Mouse (Mus musculus): ENCODE results near the gene Tinf2. TPM values are rescaled to one million over a fixed set of nuclear protein-coding genes. Genes with fewer than 3 reads are reported as not detected.
A peak's percentile ranks its signal among the peaks of the same experiment; 100 is the strongest.

Gene Tinf2
- total RNA-seq, 2 experiments from 2014 or later, result 10.0 to 12.9 TPM

DNA sequence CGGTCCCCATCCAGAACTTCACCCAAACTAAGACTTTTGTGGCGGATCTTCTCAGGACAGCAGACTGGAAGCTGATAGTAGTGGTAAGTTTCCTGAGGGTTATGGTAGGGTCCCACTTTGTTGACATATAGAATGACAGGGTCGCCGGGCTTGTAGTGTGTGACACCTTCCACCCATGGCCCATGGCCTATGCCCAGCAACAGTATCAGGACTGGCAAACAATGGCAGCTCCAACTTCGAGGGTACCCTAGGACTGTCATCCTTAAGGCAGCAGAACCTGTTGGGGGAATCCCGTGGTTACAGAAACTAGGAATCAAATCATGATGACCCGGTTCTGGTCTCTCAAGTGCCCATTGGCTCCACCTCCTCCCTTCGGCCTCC, 39.0 kb downstream of the Tinf2 start:
- no peak for DNase-seq
- intact Hi-C loops (cut with DNase I), result loop anchor here (2.0 kb wide), 1 partner anchor 14 kb away; no protein-coding TSS in a partner anchor

GRCm38 (mm10) chr14:55641291-55641690, 40.3 kb downstream of the Tinf2 start:
- DNase-seq, result no peak
- intact Hi-C loops (cut with DNase I), result no loop called here

DNA sequence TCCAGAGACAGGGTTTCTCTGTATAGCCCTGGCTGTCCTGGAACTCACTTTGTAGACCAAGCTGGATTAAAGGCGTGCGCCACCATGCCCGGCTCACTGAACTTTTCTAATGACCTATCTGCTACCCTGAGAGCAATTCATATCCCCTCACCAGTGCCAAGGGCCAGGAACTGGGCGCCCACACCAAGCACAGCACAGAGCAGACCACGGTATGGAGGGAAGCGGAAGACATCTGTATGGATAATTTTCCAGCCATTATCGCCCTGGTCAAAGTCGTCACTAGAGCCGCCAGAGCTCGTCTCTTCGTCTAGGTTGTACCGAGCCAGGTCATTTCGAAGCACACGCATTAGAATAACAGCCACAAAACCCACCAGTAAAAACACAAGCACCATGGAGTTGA, 40.8 kb downstream of the Tinf2 start:
- DNase-seq, result no peak
- intact Hi-C loops (cut with DNase I), result no loop called here

- intact Hi-C loops (cut with DNase I), result loop anchor here (5.0 kb wide), 2 partner anchors 35 to 85 kb away; partner anchors contain the start of genes Gmpr2, Nedd8 and Rabggta
- DNase-seq, result no peak
These were observed 43.8 kb downstream of the Tinf2 start, which contains the start of gene Gm49378 for GRCm38 (mm10) chr14:55637795-55638194. TSS of gene Gm49378 (minus strand) at chr14:55637895.

- intact Hi-C loops (cut with DNase I), result loop anchor here (2.0 to 5.0 kb wide), 3 partner anchors 25 to 87 kb away; partner anchors contain the start of genes Gmpr2, Mdp1, Nedd8 and Rabggta
These were observed 46.1 kb downstream of the Tinf2 start, which contains the start of gene Ipo4 for GRCm38 (mm10) chr14:55635523-55636007. TSS of gene Ipo4 (minus strand) at chr14:55635957.

DNA sequence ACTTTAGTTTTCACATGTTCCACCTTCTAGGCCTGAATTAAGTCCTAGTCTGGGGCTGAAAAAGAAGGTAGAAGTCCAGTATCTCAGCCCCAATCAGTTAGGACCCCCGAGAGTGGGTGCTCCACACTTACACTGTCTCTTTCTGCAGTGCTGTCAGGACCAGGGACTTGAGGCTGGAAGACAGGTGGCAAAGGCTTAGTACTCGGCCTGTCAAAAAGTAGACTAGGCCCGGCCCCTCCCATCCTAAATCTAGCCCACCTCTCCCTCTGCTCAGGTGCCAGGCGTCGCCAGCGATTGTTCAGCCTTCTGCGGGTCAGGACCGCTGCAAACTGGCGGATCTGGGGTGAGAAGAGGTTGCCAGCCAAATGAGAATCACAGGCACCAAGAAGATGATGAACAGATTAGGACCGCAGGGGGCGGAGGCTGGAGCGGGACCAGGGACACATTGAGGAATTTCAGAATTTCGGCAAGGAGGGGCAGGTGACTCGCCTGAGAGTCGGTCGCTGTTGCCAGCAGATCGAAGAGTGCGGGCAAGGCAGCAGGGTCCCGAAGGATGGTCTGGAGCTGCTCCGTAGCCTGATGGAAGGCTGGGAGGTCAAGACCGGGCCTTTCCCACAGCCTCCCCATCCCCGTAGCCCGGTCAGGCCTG, 46.6 kb downstream of the Tinf2 start:
- DNase-seq, result no peak
- intact Hi-C loops (cut with DNase I), result loop anchor here (2.0 to 5.0 kb wide), 3 partner anchors 26 to 87 kb away; partner anchors contain the start of genes Gmpr2, Mdp1, Nedd8 and Rabggta

More at GRCm38 (mm10) chr14:55635523-55636007, 46.1 kb downstream of the Tinf2 start, which contains the start of gene Ipo4:
- peak; percentile 84 to 89 for DNase-seq

- peak; percentile 55 to 77 for DNase-seq
These were observed 52.3 kb downstream of the Tinf2 start for GRCm38 (mm10) chr14:55629312-55629711.

DNA sequence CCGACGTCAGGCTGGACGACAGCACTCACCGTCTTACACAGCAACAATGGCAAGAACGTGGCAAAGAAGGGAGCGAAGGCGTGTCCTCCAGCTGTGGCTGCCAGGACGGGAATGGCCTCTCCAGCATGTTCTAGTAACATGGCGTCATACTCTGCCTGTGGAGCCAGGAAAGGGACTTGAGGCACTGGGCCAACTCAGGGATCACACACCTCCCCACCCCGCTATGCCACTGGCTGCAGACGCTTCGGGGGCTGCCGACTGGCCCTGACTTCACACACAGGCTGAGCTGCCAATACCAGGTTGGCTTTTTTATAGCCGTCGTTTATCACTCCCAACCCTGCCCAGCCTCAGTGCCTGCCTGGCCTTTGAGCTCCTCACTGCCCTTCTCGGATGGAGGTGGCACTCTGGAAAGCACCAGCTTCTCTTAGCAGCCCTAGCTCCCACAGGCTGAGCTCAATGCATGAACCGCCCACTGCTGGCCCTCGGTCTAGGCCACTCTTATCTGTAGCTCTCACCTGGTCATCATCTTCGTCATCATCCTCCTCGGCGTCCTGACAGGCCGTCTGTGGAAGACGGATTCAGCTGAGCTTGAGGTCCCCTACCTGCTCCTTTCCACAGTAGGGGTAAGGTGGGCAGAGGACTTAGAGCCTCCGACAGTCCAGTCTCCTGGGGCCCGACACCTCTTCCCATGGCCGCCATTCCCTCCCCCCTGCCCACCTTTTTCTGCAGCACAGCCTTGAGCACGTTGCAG, 53.4 kb downstream of the Tinf2 start:
- intact Hi-C loops (cut with DNase I), result loop anchor here (10.0 kb wide), 1 partner anchor 267 kb away; no protein-coding TSS in a partner anchor
- no peak for DNase-seq

More at GRCm38 (mm10) chr14:55629312-55629711, 52.3 kb downstream of the Tinf2 start:
- intact Hi-C loops (cut with DNase I), result loop anchor here (1.0 to 10.0 kb wide), 2 partner anchors 114 to 265 kb away; no protein-coding TSS in a partner anchor

Other genes starting within 250 kb of the Tinf2 start
- 100 to 1,000 TPM; 118 to 130 TPM for gene Dhrs4, start 203.1 kb downstream of the Tinf2 start, total RNA-seq (2021)
- 1 to 10 TPM; 3.1 to 3.2 TPM for gene Carmil3, start 191.2 kb downstream of the Tinf2 start, total RNA-seq (2021)
- not detected for gene Cpne6, start 171.4 kb downstream of the Tinf2 start, total RNA-seq (2021)
- gene Nrl, start 156.8 kb downstream of the Tinf2 start, total RNA-seq (2021), result not detected
- gene Pck2, start 141.6 kb downstream of the Tinf2 start, total RNA-seq (2021), result 10 to 100 TPM; 12.9 to 13.2 TPM
- 100 to 1,000 TPM; 138 to 148 TPM for gene Dcaf11, start 121.8 kb downstream of the Tinf2 start, total RNA-seq (2021)
- not detected for gene A730061H03Rik, start 121.4 kb downstream of the Tinf2 start, total RNA-seq (2021)
- gene Fitm1, start 106.2 kb downstream of the Tinf2 start, total RNA-seq (2021), result 100 to 1,000 TPM; 188 to 200 TPM
- gene Psme1, start 103.7 kb downstream of the Tinf2 start, total RNA-seq (2021), result 100 to 1,000 TPM; 250 to 298 TPM
- gene Emc9, start 96.5 kb downstream of the Tinf2 start, total RNA-seq (2021), result 10 to 100 TPM; 59.7 to 63.2 TPM
- gene Psme2, start 90.7 kb downstream of the Tinf2 start, total RNA-seq (2021), result 100 to 1,000 TPM; 103 to 107 TPM
- 10 to 100 TPM; 29.1 to 35.0 TPM for gene Rnf31, start 90.1 kb downstream of the Tinf2 start, total RNA-seq (2021)
- 10 to 100 TPM; 10.6 to 17.7 TPM for gene Irf9, start 78.2 kb downstream of the Tinf2 start, total RNA-seq (2021)
- under 1 TPM; 0.11 to 0.19 TPM for gene Rec8, start 63.8 kb downstream of the Tinf2 start, total RNA-seq (2021)
- 10 to 100 TPM; 54.1 to 62.7 TPM for gene Ipo4, start 45.9 kb downstream of the Tinf2 start, total RNA-seq (2021)
- gene Gm49378, start 43.9 kb downstream of the Tinf2 start, total RNA-seq (2021), result 1 to 10 TPM; 3.0 to 3.7 TPM
- gene Tm9sf1, start 38.0 kb downstream of the Tinf2 start, total RNA-seq (2021), result 10 to 100 TPM; 38.3 to 42.1 TPM
- under 1 TPM; 0.51 to 0.61 TPM for gene Tssk4, start 31.6 kb downstream of the Tinf2 start, total RNA-seq (2021)
- 10 to 100 TPM; 42.6 to 57.7 TPM for gene Mdp1, start 21.3 kb downstream of the Tinf2 start, total RNA-seq (2021)
- 10 to 100 TPM; 10.8 to 11.0 TPM for gene Gmpr2, start 9.9 kb downstream of the Tinf2 start, total RNA-seq (2021)
- gene Nedd8, start 9.7 kb downstream of the Tinf2 start, total RNA-seq (2021), result 100 to 1,000 TPM; 242 to 257 TPM
- gene Tgm1, start 32.1 kb upstream of the Tinf2 start, total RNA-seq (2021), result under 1 TPM; 0.31 to 0.33 TPM
- 10 to 100 TPM; 12.7 to 13.3 TPM for gene Rabggta, start 40.4 kb upstream of the Tinf2 start, total RNA-seq (2021)
- 10 to 100 TPM; 41.3 to 44.2 TPM for gene Dhrs1, start 63.9 kb upstream of the Tinf2 start, total RNA-seq (2021)
- gene Nop9, start 63.9 kb upstream of the Tinf2 start, total RNA-seq (2021), result 10 to 100 TPM in 1 of 2 experiments, 1 to 10 TPM in 1; 8.4 to 12.8 TPM
- gene Cideb, start 76.6 kb upstream of the Tinf2 start, total RNA-seq (2021), result 1 to 10 TPM in 1 of 2 experiments, under 1 TPM in 1; 0.64 to 1.6 TPM
- gene Ltb4r2, start 79.6 kb upstream of the Tinf2 start, total RNA-seq (2021), result under 1 TPM in 1 of 2 experiments, not detected in 1; 0.19 TPM
- under 1 TPM in 1 of 2 experiments, not detected in 1; 0.24 TPM for gene Ltb4r1, start 84.1 kb upstream of the Tinf2 start, total RNA-seq (2021)
- 10 to 100 TPM; 18.0 to 21.0 TPM for gene Adcy4, start 102.3 kb upstream of the Tinf2 start, total RNA-seq (2021)
- 1 to 10 TPM; 3.0 to 5.1 TPM for gene Ripk3, start 107.0 kb upstream of the Tinf2 start, total RNA-seq (2021)
- 1 to 10 TPM; 5.0 to 5.1 TPM for gene Nfatc4, start 141.3 kb upstream of the Tinf2 start, total RNA-seq (2021)
- gene Nynrin, start 172.2 kb upstream of the Tinf2 start, total RNA-seq (2021), result 10 to 100 TPM in 1 of 2 experiments, 1 to 10 TPM in 1; 9.5 to 10.5 TPM
- under 1 TPM in 1 of 2 experiments, not detected in 1; 0.19 TPM for gene Cbln3, start 202.6 kb upstream of the Tinf2 start, total RNA-seq (2021)
- gene Khnyn, start 203.1 kb upstream of the Tinf2 start, total RNA-seq (2021), result 10 to 100 TPM; 13.0 to 14.7 TPM
- gene Sdr39u1, start 218.5 kb upstream of the Tinf2 start, total RNA-seq (2021), result 100 to 1,000 TPM; 109 to 116 TPM

All from heart, postnatal 36 days (tissue).